Mouse (Mus musculus): ENCODE measurements around the gene Aldh3a2. TPM values are rescaled to one million over a fixed set of nuclear protein-coding genes. Genes with fewer than 3 reads are reported as not detected.

The Aldh3a2 gene
- polyA plus RNA-seq, 1 experiment from 2014 or later, result 29.4 TPM

Other genes starting within 250 kb of the Aldh3a2 start
- 5.5 TPM in 2 replicates for gene Kcnj12, start 244.9 kb downstream of the Aldh3a2 start, polyA plus RNA-seq (2015; fragmentation: Nextera tagmentation; extraction: Ambion mirVana)
- 1.8 and 3.4 TPM in 2 replicates for gene Tnfrsf13b, start 140.7 kb downstream of the Aldh3a2 start, polyA plus RNA-seq (2015; fragmentation: Nextera tagmentation; extraction: Ambion mirVana)
- 60.7 and 79.1 TPM in 2 replicates for gene Usp22, start 92.4 kb downstream of the Aldh3a2 start, polyA plus RNA-seq (2015; fragmentation: Nextera tagmentation; extraction: Ambion mirVana)
- 0.25 and 0.42 TPM in 2 replicates for gene Aldh3a1, start 59.9 kb downstream of the Aldh3a2 start, polyA plus RNA-seq (2015; fragmentation: Nextera tagmentation; extraction: Ambion mirVana)
- 0.10 and 0.19 TPM in 2 replicates for gene Slc47a2, start 75.4 kb upstream of the Aldh3a2 start, polyA plus RNA-seq (2015; fragmentation: Nextera tagmentation; extraction: Ambion mirVana)
- gene Slc47a1, start 110.9 kb upstream of the Aldh3a2 start, polyA plus RNA-seq (2015; fragmentation: Nextera tagmentation; extraction: Ambion mirVana), result 20.6 and 21.5 TPM in 2 replicates
- 0.35 and 0.42 TPM in 2 replicates for gene Rnf112, start 186.7 kb upstream of the Aldh3a2 start, polyA plus RNA-seq (2015; fragmentation: Nextera tagmentation; extraction: Ambion mirVana)
- 160 and 252 TPM in 2 replicates for gene Mfap4, start 218.0 kb upstream of the Aldh3a2 start, polyA plus RNA-seq (2015; fragmentation: Nextera tagmentation; extraction: Ambion mirVana)
- 23.0 and 33.4 TPM in 2 replicates for gene Mapk7, start 226.9 kb upstream of the Aldh3a2 start, polyA plus RNA-seq (2015; fragmentation: Nextera tagmentation; extraction: Ambion mirVana)
- gene B9d1, start 237.7 kb upstream of the Aldh3a2 start, polyA plus RNA-seq (2015; fragmentation: Nextera tagmentation; extraction: Ambion mirVana), result 11.1 and 15.8 TPM in 2 replicates

All from heart, embryonic 15.5 days (tissue).